Mouse (Mus musculus) left cerebral cortex, adult 6 months (tissue): Measurements from ENCODE around the gene Ldhal6b. TPM values are rescaled to one million over a fixed set of nuclear protein-coding genes. Genes with fewer than 3 reads are reported as not detected.

Source experiments
- long read RNA-seq, 2 experiments: library from polyadenylated mRNA; unstranded; transcript quantifications; one replicate each; pipeline ENCODE4 v2.0.0; 2019 to 2020
- polyA plus RNA-seq: library from polyadenylated mRNA; unstranded; fragments of <200 nt; fragmentation: Nextera tagmentation; gene quantifications from 2 replicates; pipeline ENCODE4 v1.2.3, GENCODE M21; 2021

Ldhal6b gene
- not detected in 2 replicates for polyA plus RNA-seq
- long read RNA-seq, experiment 1 = 0 reads
- long read RNA-seq, experiment 2 = 0 reads

DNA sequence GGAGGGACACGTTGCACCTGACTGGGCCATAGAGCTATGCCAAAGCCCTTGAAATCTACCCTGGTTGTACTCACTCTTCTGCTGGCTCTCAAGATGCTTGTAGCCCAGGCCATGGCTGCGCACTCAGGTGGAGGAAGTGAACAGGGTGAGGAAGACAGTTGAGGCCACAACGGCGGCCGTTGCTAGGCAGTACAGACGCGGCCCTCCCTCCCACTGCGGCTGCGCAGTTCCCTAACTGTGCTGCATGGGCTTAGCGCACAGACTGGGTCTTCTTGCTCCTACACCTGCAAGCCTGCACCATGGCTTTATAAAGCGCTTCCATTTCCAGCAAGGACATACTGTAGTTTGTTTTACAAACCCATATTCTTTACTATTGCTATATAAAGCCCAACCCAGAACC is at the start of gene Ldhal6b:
Gene Ldhal6b, minus strand, starts transcription at position 223 of the 400 bp plus-strand sequence.

GRCm38 (mm10) chr17:5440159-5440971 is 21.8 kb upstream of the Ldhal6b start, which contains the start of gene Tmem242:
Gene Tmem242, minus strand, starts transcription at chr17:5440259.

Other genes with a start within 250 kb of the Ldhal6b start
- gene Tmem242, start 21.5 kb upstream of the Ldhal6b start, polyA plus RNA-seq = 92.7 and 98.3 TPM in 2 replicates
- 7.4 and 19.0 TPM in 2 replicates for gene Zdhhc14, start 73.8 kb upstream of the Ldhal6b start, polyA plus RNA-seq